Mouse (Mus musculus): Measurements from ENCODE around the gene Vsx1.

DNA sequence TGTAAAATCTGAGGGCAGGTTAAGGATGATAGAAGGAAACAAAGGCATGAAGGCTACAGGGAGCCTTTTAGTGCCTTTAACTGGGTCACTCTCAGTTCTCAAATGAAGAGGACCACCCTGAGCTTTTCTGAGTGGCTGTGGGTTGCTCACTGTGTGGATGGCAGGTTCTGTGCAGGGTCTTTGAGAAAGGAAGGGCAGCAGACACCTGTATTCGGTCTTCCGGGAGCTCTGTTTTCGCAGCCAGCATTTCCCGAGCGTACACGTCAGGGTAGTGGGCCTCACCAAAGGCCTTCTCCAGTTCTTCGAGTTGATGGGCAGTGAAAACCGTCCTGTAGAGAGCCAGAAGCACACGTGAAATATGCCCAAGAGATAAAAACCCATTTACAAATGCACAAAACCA, 3.8 kb downstream of the Vsx1 start:
- TF ChIP-seq CTCF (conservative IDR thresholded peaks at IDR 0.05; ENCODE audit: low read length) (no peak), POU5F1 (IDR thresholded peaks at IDR 0.05; ENCODE audit: borderline replicate concordance, low read length) (no peak)
